Mouse (Mus musculus) central nervous system, embryonic 14 days (tissue): ENCODE measurements around the gene Zp1. TPM values are rescaled to one million over a fixed set of nuclear protein-coding genes. Genes with fewer than 3 reads are reported as not detected.

Experiments used
- polyA plus RNA-seq: library from polyadenylated mRNA; depleted of rRNA; stranded (reverse); fragments of >200 nt; gene quantifications from 2 replicates; pipeline ENCODE4 v1.2.3, GENCODE M21; 2012; rRNA removed

Gene Zp1
- 0.07 and 0.10 TPM in 2 replicates for polyA plus RNA-seq

DNA sequence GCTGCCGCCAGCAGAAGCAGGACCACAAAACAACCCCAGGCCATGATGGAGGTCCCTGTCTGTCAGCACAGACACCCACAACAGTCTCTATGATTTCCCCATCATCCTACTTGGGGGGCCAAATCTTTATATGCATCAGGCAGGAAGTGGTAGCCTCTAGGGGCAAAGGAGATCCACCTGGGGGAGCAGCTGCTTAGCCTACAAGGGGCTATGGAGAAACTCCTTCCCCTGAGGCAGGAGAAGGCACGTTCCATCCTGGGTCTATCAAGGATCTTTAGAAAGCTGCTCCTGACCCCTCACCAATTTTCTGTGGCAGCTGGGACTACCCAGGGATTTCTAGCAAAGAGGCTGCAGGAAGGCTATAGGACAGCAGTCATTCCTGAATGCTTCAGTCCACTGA lies at the start of gene Zp1:
Gene Zp1 (minus strand): TSS at position 101 of the 400 bp plus-strand sequence.

DNA sequence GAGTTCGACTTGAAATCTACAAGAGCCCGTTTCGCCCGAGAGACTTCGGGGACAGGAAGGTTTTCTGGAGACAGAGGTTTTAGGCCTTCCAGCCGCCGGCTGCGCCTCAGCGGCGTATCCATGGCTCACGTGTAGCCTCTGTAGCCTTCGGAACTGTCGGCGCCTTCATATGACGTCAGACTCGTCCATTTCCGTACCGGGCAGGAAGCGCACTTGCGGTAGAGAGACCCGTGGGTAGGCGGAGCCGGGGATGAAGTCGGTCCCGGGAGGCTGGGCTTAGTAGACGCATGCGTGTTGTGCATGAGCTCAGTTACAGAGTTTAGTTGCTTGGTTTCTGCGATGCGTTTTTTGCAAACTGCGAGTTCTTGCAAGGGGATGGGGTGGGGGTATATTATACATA lies 28.7 kb upstream of the Zp1 start, which contains the start of gene Ccdc86:
Gene Ccdc86 (minus strand): TSS at position 155 of the 400 bp plus-strand sequence.

DNA sequence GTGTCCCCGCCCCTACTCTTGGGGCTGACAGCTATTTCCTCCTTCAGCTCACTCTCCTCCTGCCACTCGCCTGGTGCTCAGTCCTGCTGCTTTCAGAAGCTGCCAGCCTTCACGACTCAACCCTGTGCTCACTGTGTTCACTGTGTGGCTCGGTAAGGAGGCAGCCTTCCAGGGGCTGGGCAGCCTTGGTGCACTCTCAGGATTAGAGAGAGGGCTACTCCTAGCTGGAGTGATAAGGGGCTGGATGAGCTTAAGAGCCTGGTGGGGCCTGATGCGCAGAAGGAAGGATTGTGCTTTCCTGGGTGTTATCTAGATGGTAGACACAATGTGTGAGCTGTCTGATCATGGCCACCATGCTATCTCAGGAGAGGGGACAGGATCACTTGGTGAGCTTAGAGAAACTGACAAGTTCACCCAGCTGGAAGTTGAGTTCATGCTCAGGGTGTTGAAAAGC lies 16.7 kb upstream of the Zp1 start, which contains the start of gene Ptgdr2:
Gene Ptgdr2 (plus strand): TSS at position 51 of the 454 bp plus-strand sequence.

DNA sequence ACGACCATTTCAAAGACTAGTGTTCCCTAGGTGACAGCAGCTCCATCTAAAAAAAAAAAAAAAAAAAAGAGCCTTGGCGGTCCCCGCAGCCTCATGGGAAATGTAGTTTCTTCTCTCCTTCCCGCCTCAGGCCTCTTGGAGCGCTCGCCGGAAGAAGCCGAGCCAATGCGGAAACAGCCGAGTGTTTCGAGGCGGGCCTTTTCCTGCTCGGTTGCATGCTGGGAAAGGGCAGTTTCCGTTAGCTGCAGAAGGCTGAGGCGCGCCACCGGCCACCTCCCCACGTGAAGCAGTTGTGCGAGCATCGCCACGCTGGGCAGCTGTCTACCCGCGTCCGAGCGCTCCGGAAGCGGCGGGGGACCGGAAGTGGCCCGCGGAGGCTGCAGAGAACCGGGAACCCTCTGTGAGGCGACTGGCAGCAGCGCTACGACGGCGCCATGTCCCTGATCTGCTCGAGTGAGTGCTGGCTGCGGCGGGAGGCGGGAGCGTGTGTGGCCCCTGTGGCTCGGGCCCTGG lies 25.4 kb downstream of the Zp1 start, which contains the start of gene Prpf19:
Gene Prpf19 (plus strand): TSS at position 216 of the 513 bp plus-strand sequence.

DNA sequence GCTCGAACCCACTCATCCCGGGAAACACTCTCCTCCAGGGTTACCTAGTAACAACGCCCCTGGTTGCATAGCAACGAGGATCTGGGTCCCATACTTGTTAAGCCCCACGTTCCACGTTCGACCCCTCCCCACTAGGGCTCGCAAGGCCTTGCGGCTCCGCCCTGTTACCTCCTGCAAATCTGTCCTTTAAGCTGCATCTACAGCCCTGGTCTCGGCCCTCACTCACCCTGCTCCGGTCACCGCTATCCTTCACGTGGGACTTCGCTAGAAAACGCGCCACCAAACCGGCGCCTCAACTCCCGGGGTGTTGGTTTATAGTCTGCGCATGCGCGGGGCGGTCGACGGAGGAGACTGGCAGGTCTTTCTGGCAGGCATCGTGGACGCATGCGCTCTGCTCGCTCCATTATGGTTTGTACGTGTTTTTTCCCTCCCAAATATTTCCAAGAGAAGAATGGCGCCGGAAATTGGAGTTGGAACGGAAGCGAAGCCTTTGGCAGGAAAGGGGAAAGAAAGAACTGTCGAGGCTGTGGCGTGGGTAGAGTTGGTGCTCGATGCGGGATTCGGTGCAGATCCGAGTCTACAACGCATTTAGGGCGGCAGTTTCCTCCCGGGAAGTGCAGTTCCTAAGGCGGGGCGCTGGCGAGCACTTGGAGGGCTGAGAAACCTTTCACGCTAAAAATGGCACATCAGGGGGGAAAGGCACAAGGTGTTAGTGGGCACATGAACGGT lies 38.8 kb downstream of the Zp1 start, which contains the start of gene Tmem109:
Gene Tmem109 (minus strand): TSS at position 576 of the 729 bp plus-strand sequence.

DNA sequence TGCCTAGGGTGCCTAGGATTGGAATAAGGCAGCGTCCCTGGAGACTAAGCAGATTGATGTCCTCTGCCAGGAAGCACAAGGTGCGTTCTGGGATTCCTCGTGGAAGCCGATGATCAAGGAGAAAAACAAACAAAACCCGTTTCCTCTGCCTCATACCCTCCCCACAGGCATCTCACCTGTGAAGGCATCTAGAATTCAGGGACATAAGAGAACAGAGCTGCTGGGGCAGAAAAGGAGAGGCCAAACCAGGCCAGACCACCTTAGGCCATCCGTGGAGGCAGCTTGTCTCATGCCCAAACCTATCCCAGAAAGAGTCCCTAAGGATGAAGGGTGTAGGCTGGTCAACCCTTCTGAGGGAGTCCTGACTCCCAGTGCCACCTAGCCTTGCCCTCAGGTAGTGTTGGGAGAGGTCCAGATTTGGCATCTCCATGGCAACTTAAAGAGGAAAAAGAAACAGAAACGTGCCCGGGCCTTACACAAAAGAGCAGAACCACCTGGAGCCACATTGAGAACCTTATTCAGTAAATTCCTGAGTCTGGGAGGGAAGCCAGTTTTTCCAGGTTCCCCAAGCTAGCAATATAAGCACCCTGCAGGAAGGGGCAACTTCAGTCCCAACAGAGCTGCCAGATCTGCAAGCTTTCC lies 50.4 kb downstream of the Zp1 start, which contains the start of gene Tmem132a:
Gene Tmem132a (minus strand): TSS at position 55 of the 642 bp plus-strand sequence.

Other genes starting within 250 kb of the Zp1 start
- gene Pga5, start 242.6 kb downstream of the Zp1 start, polyA plus RNA-seq: 0.06 and 0.07 TPM in 2 replicates
- 27.8 and 30.0 TPM in 2 replicates for gene Vps37c, start 231.9 kb downstream of the Zp1 start, polyA plus RNA-seq
- gene Cd5, start 181.6 kb downstream of the Zp1 start, polyA plus RNA-seq: 0.10 and 0.18 TPM in 2 replicates
- 0.03 TPM in 1 of 2 replicates, not detected in the other for gene Cd6, start 90.6 kb downstream of the Zp1 start, polyA plus RNA-seq
- gene Slc15a3, start 80.9 kb downstream of the Zp1 start, polyA plus RNA-seq: 1.8 and 2.6 TPM in 2 replicates
- 234 and 238 TPM in 2 replicates for gene Tmem132a, start 50.7 kb downstream of the Zp1 start, polyA plus RNA-seq
- gene Tmem109, start 38.6 kb downstream of the Zp1 start, polyA plus RNA-seq: 39.1 and 49.6 TPM in 2 replicates
- 331 and 345 TPM in 2 replicates for gene Prpf19, start 25.4 kb downstream of the Zp1 start, polyA plus RNA-seq
- 0.23 and 0.28 TPM in 2 replicates for gene Ptgdr2, start 16.5 kb upstream of the Zp1 start, polyA plus RNA-seq
- gene Ccdc86, start 28.6 kb upstream of the Zp1 start, polyA plus RNA-seq: 5.2 and 6.1 TPM in 2 replicates
- gene Ms4a10, start 54.0 kb upstream of the Zp1 start, polyA plus RNA-seq: 0.08 TPM in 1 of 2 replicates, not detected in the other
- gene Ms4a15, start 72.6 kb upstream of the Zp1 start, polyA plus RNA-seq: not detected in 2 replicates
- gene Ms4a18, start 97.4 kb upstream of the Zp1 start, polyA plus RNA-seq: not detected in 2 replicates
- not detected in 2 replicates for gene Ms4a8a, start 160.5 kb upstream of the Zp1 start, polyA plus RNA-seq
- gene 1700017D01Rik, start 210.2 kb upstream of the Zp1 start, polyA plus RNA-seq: not detected in 2 replicates
- not detected in 2 replicates for gene 1700025F22Rik, start 244.7 kb upstream of the Zp1 start, polyA plus RNA-seq